Mouse (Mus musculus) forebrain, embryonic 12.5 days (tissue): ENCODE data around the gene AI413582. TPM values are rescaled to one million over a fixed set of nuclear protein-coding genes. Genes with fewer than 3 reads are reported as not detected.

ENCODE experiments used
- ATAC-seq: fragments of 200-750 bp; cut with Nextera tagmentation; 2 replicates; pipeline ENCODE4 v1.8.0; 2017; ENCODE audit warnings: moderate TSS enrichment; ENCODE audit not compliant: low FRiP score
- H3K27ac ChIP-seq: fragments of 300-500 bp; sonication (generic); 2 replicates; pipeline ENCODE4 v1.5.1; 2016; ENCODE audit warnings: mild to moderate bottlenecking
- H3K27me3 ChIP-seq: fragments of 300-500 bp; sonication (generic); 2 replicates; pipeline ENCODE4 v1.6.1; 2016; ENCODE audit warnings: mild to moderate bottlenecking
- H3K36me3 ChIP-seq: fragments of 300-500 bp; sonication (generic); replicated peaks from 2 replicates; pipeline ENCODE4 v1.6.1; 2016; ENCODE audit warnings: mild to moderate bottlenecking
- H3K4me1 ChIP-seq: fragments of 300-500 bp; sonication (generic); 2 replicates; pipeline ENCODE4 v1.6.1; 2016
- H3K4me2 ChIP-seq: fragments of 300-500 bp; sonication (generic); 2 replicates; pipeline ENCODE4 v1.6.1; 2016; ENCODE audit warnings: mild to moderate bottlenecking, moderate library complexity
- H3K4me3 ChIP-seq: fragments of 300-500 bp; sonication (generic); replicated peaks from 2 replicates; pipeline ENCODE4 v1.5.1; 2016; ENCODE audit warnings: mild to moderate bottlenecking
- H3K9ac ChIP-seq: fragments of 300-500 bp; sonication (generic); 2 replicates; pipeline ENCODE4 v1.6.1; 2016; ENCODE audit warnings: mild to moderate bottlenecking
- H3K9me3 ChIP-seq: fragments of 300-500 bp; sonication (generic); 2 replicates; pipeline ENCODE4 v1.6.1; 2016
- WGBS: fragments of 180-500 bp; shearing (Covaris S2); methylation state at CpG from one replicate; pipeline ENCODE4 v1.1.7; 2016; 5-methylcytosine and 5-hydroxymethylcytosine counted together
- polyA plus RNA-seq: library from polyadenylated mRNA; unstranded; fragments of >200 nt; fragmentation: Nextera tagmentation; extraction: Ambion mirVana; gene quantifications from 2 replicates; pipeline ENCODE4 v1.2.1, GENCODE M21; 2016

The AI413582 gene
- polyA plus RNA-seq = 14.0 and 16.6 TPM in 2 replicates

GRCm38 (mm10) chr17:27565163-27565941 lies at the start of gene AI413582:
AI413582 (minus strand) TSS chr17:27565756.
- Histone ChIP-seq H3K36me3 (peaks cover 14% of the 10 kb centered on the region), H3K4me3 (peak within 1 kb of the TSS; percentile 58), H3K4me1 (peaks cover 35% of the 10 kb centered on the region), H3K27ac (0 out of 2 replicates have a peak within 1 kb of the TSS, but pooled peaks have one; percentile 39), H3K9me3 (no peaks in the 10 kb centered on the region), H3K4me2 (peak within 1 kb of the TSS; percentile 91), H3K27me3 (peaks cover 5% of the 10 kb centered on the region; the same call in 1 of the 2 replicates), H3K9ac (peak within 1 kb of the TSS; percentile 65)
- peak; percentile 95 for ATAC-seq
- WGBS = under 1% methylated on average over 58 of the region's 58 CpGs

- no peak for ATAC-seq
- Histone ChIP-seq H3K4me1 (peaks cover 24% of the 10 kb centered on the region), H3K9ac (no peak overlapping the region), H3K27ac (no peak overlapping the region), H3K4me3 (no peak overlapping the region), H3K36me3 (peaks cover 27% of the 10 kb centered on the region), H3K27me3 (no peaks in the 10 kb centered on the region), H3K4me2 (no peak overlapping the region), H3K9me3 (0 out of 2 replicates have a peak, but pooled peaks cover 2% of the 10 kb centered on the region)
- whole genome bisulfite sequencing = 86% methylated on average over 4 of the region's 4 CpGs
Measured at GRCm38 (mm10) chr17:27613016-27613415, 47.5 kb upstream of the AI413582 start.

- no peaks in the 10 kb centered on the region for H3K9me3 ChIP-seq
- H3K36me3 ChIP-seq = peaks cover 19% of the 10 kb centered on the region
- H3K4me2 ChIP-seq = no peak overlapping the region
- no peak overlapping the region for H3K4me3 ChIP-seq
- H3K27me3 ChIP-seq = no peaks in the 10 kb centered on the region
- no peak overlapping the region for H3K9ac ChIP-seq
- H3K4me1 ChIP-seq = peaks cover 24% of the 10 kb centered on the region
- no peak for ATAC-seq
- WGBS = 83% methylated on average over 5 of the region's 5 CpGs
- no peak overlapping the region for H3K27ac ChIP-seq
Measured at GRCm38 (mm10) chr17:27611994-27612393, 46.4 kb upstream of the AI413582 start.

DNA sequence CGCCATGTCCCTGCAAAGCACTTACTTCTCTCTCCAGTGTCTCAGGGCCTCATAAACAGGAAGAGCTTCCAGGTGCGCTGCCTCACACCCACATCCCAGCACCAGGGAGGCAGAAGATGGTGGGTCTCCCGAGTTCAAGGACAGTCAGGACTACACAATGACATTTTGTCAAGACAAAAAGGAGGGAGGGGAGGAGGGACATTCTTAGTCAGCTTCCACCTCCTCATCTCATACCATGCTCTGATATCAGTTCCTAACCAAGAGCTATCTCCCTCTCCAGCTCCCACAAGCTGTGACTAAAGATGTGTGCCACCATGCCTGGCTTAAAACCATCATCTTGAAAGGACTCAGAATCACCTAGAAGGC lies 45.9 kb upstream of the AI413582 start:
- Histone ChIP-seq H3K9ac (no peak overlapping the region), H3K9me3 (no peaks in the 10 kb centered on the region), H3K36me3 (peaks cover 14% of the 10 kb centered on the region), H3K4me2 (no peak overlapping the region), H3K27me3 (no peaks in the 10 kb centered on the region), H3K27ac (no peak overlapping the region), H3K4me1 (peaks cover 26% of the 10 kb centered on the region), H3K4me3 (no peak overlapping the region)
- WGBS = 80% methylated on average over 3 of the region's 3 CpGs
- no peak for ATAC-seq

- Histone ChIP-seq H3K4me1 (peaks cover 32% of the 10 kb centered on the region), H3K27me3 (no peaks in the 10 kb centered on the region), H3K27ac (no peak overlapping the region), H3K4me3 (no peak overlapping the region), H3K9ac (no peak overlapping the region), H3K9me3 (no peaks in the 10 kb centered on the region), H3K4me2 (no peak overlapping the region), H3K36me3 (peaks cover 13% of the 10 kb centered on the region)
- 90% methylated on average over 10 of the region's 10 CpGs for WGBS
- ATAC-seq = no peak
Measured at GRCm38 (mm10) chr17:27610679-27611518, 45.3 kb upstream of the AI413582 start.

GRCm38 (mm10) chr17:27609576-27609975 lies 44.0 kb upstream of the AI413582 start:
- Histone ChIP-seq H3K4me3 (no peak overlapping the region), H3K27ac (no peak overlapping the region), H3K36me3 (peaks cover 13% of the 10 kb centered on the region), H3K27me3 (no peaks in the 10 kb centered on the region), H3K9me3 (no peaks in the 10 kb centered on the region), H3K4me1 (peaks cover 27% of the 10 kb centered on the region), H3K9ac (no peak overlapping the region), H3K4me2 (no peak overlapping the region)
- ATAC-seq = no peak
- 92% methylated on average over 7 of the region's 7 CpGs for WGBS

- Histone ChIP-seq H3K9me3 (no peaks in the 10 kb centered on the region), H3K4me1 (peaks cover 44% of the 10 kb centered on the region), H3K9ac (no peak overlapping the region), H3K27ac (no peak overlapping the region), H3K4me3 (no peak overlapping the region), H3K4me2 (no peak overlapping the region), H3K36me3 (peaks cover 7% of the 10 kb centered on the region), H3K27me3 (no peaks in the 10 kb centered on the region)
- 87% methylated on average over 21 of the region's 21 CpGs for WGBS
- ATAC-seq = no peak
Measured at GRCm38 (mm10) chr17:27603522-27604234, 38.1 kb upstream of the AI413582 start.

GRCm38 (mm10) chr17:27603036-27603435 lies 37.5 kb upstream of the AI413582 start:
- Histone ChIP-seq H3K4me1 (peaks cover 44% of the 10 kb centered on the region), H3K36me3 (peaks cover 3% of the 10 kb centered on the region), H3K27ac (no peak overlapping the region), H3K27me3 (no peaks in the 10 kb centered on the region), H3K4me2 (no peak overlapping the region), H3K9ac (no peak overlapping the region), H3K4me3 (no peak overlapping the region), H3K9me3 (no peaks in the 10 kb centered on the region)
- ATAC-seq = no peak
- 93% methylated on average over 2 of the region's 2 CpGs for WGBS

DNA sequence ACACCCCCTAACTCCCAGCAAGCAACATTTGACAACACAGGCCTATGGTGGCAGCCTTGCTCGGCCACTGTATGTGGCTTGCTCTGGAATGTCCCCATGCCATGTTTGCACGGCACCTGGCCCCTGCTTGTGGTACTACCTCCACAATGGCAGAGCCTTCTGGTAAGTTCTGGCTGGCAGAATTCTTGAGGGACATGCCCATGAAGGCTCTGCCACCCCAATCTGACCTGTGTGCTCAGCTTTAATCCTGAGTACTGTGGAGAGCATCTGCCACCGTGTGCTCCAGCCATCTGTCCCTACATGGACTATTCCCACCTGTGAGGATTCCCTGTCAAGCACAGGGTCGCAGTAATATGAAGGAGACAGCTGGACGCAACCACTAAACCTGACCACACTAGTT lies 35.3 kb upstream of the AI413582 start:
- Histone ChIP-seq H3K4me3 (no peak overlapping the region), H3K36me3 (peaks cover 12% of the 10 kb centered on the region), H3K4me2 (no peak overlapping the region), H3K4me1 (peaks cover 36% of the 10 kb centered on the region), H3K27ac (no peak overlapping the region), H3K9me3 (no peaks in the 10 kb centered on the region), H3K9ac (no peak overlapping the region), H3K27me3 (no peaks in the 10 kb centered on the region)
- no peak for ATAC-seq
- 82% methylated on average over 5 of the region's 5 CpGs for WGBS

- H3K4me3 ChIP-seq = no peak overlapping the region
- ATAC-seq = no peak
- H3K36me3 ChIP-seq = peaks cover 18% of the 10 kb centered on the region
- H3K27me3 ChIP-seq = no peaks in the 10 kb centered on the region
- 88% methylated on average over 3 of the region's 3 CpGs for WGBS
- H3K9ac ChIP-seq = no peak overlapping the region
- H3K4me2 ChIP-seq = no peak overlapping the region
- H3K4me1 ChIP-seq = peaks cover 36% of the 10 kb centered on the region
- no peak overlapping the region for H3K27ac ChIP-seq
- no peaks in the 10 kb centered on the region for H3K9me3 ChIP-seq
Measured at GRCm38 (mm10) chr17:27600286-27600685, 34.7 kb upstream of the AI413582 start.

DNA sequence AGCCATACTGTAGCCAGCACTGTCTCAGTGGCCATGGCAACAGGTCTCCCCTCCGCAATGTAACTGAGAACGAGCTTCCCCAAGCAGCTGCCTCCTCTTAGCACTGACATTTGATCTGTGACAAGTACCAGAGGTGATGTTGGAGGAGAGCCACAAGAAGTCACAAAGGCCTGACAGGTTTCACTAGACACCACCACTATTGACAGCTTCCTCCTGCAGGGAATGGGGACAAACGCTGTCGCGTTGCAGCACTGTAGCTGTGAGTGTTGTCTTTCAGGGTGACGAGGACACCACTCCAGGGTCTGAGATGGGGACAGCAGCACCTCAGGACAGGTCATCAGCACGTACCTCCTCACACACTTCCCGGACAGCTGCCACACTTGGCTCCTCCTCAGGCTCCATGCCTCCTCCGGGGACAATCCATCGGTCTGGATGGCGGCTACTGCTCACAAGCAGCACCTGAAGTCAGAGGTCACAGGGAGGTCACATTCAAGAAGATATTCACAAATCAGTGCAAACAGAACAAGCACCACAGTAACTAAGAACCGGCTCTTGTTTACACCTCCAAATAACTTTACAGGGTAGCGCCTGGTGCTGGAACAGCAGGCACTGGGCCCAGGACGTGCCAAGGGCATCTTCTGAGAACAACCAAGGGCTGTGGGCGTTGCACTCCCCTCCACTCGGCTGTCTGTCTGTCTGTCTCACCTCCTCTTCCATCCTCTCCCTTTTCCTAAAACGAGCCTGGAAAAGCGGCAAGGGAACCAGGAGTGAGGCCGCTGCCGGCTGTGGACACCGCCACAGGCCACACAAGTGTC lies 31.0 kb upstream of the AI413582 start:
- WGBS = 87% methylated on average over 21 of the region's 21 CpGs
- ATAC-seq = no peak

More for the DNA sequence above, 31.0 kb upstream of the AI413582 start:
- Histone ChIP-seq H3K4me3 (no peak overlapping the region), H3K27ac (no peak overlapping the region), H3K27me3 (no peaks in the 10 kb centered on the region), H3K4me1 (peaks cover 10% of the 10 kb centered on the region), H3K4me2 (no peak overlapping the region), H3K9me3 (no peaks in the 10 kb centered on the region), H3K9ac (no peak overlapping the region), H3K36me3 (peaks cover 48% of the 10 kb centered on the region)
